Mouse (Mus musculus) liver, embryonic 15.5 days (tissue): ENCODE results near the gene Kctd17. TPM values are rescaled to one million over a fixed set of nuclear protein-coding genes. Genes with fewer than 3 reads are reported as not detected.

ENCODE experiments used
- ATAC-seq: fragments of 200-750 bp; cut with Nextera tagmentation; 2 replicates; pipeline ENCODE4 v1.8.0; 2017; ENCODE audit warnings: moderate number of reproducible peaks, mild to moderate bottlenecking, moderate library complexity; ENCODE audit not compliant: insufficient read depth
- H3K27ac ChIP-seq: fragments of 300-500 bp; sonication (generic); replicated peaks from 2 replicates; pipeline ENCODE4 v1.5.1; 2015; ENCODE audit warnings: mild to moderate bottlenecking, inconsistent platforms
- H3K27me3 ChIP-seq: fragments of 300-500 bp; sonication (generic); 2 replicates; pipeline ENCODE4 v1.6.1; 2015; ENCODE audit warnings: mild to moderate bottlenecking, inconsistent platforms
- H3K36me3 ChIP-seq: fragments of 300-500 bp; sonication (generic); replicated peaks from 2 replicates; pipeline ENCODE4 v1.6.1; 2015; ENCODE audit warnings: moderate library complexity, mild to moderate bottlenecking, inconsistent platforms
- H3K4me1 ChIP-seq: fragments of 300-500 bp; sonication (generic); replicated peaks from 2 replicates; pipeline ENCODE4 v1.6.1; 2015; ENCODE audit warnings: inconsistent platforms
- H3K4me2 ChIP-seq: fragments of 300-500 bp; sonication (generic); 2 replicates; pipeline ENCODE4 v1.6.1; 2015; ENCODE audit warnings: moderate library complexity, mild to moderate bottlenecking, inconsistent platforms
- H3K4me3 ChIP-seq: fragments of 300-500 bp; sonication (generic); replicated peaks from 2 replicates; pipeline ENCODE4 v1.5.1; 2015; ENCODE audit warnings: mild to moderate bottlenecking, inconsistent platforms
- H3K9ac ChIP-seq: fragments of 300-500 bp; sonication (generic); 2 replicates; pipeline ENCODE4 v1.6.1; 2015; ENCODE audit warnings: moderate library complexity, mild to moderate bottlenecking, inconsistent platforms
- H3K9me3 ChIP-seq: fragments of 300-500 bp; sonication (generic); replicated peaks from 2 replicates; pipeline ENCODE4 v1.6.1; 2016; ENCODE audit warnings: inconsistent platforms
- WGBS: fragments of 180-500 bp; shearing (Covaris S2); methylation state at CpG from one replicate; pipeline ENCODE4 v1.1.7; 2015; ENCODE audit warnings: mixed read lengths; ENCODE audit not compliant: insufficient replicate concordance; 5-methylcytosine and 5-hydroxymethylcytosine counted together
- polyA plus RNA-seq: library from polyadenylated mRNA; unstranded; fragments of >200 nt; fragmentation: Nextera tagmentation; extraction: Ambion mirVana; gene quantifications from 2 replicates; pipeline ENCODE4 v1.2.1, GENCODE M21; 2015

Kctd17 gene
- polyA plus RNA-seq, 1 experiment from 2014 or later, result 4.5 TPM

DNA sequence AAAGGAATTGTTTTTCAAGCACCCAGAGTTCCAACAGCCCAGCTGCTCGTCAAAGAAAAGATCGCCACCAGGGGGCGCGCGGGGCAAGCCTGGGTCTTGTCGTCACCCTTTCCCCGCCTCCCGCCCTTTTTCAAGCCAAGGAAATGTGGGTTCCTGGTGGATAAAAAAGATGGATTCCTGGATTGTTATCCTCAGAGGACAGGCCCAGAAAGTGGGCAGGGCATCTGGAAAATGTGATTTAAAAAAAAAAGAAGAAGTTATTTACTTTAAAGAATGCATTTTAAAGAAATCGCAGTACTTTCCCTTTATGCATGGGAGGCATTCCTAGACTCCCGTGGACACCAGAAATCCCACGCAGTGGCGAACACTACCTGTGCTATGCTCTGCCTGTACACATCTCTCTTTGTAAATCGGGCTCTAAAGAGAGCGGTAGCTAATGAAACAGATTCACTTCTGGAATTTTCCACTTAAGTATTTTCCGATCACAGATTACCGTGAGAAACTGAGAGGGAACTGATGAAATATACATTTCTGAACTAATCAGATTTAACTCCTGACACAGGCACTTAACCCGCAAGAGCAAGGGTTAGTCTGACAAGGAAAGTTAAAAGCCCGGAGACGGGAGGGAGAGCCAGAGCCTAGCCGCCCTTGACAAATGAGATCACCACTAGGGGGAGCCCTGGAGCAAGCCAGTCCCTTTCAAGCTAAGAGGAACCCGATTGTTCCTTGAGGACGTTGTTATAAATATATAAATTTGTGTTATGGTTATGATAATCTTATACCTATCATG is 19.6 kb downstream of the Kctd17 start:
- peak overlapping the region; percentile 85 for H3K4me2 ChIP-seq
- no peaks in the 10 kb centered on the region for H3K9me3 ChIP-seq
- peak overlapping the region; percentile 67 for H3K27ac ChIP-seq
- under 1% methylated on average over 22 of the region's 22 CpGs for WGBS
- peaks cover 36% of the 10 kb centered on the region for H3K4me1 ChIP-seq
- peak overlapping the region; percentile 58 for H3K9ac ChIP-seq
- ATAC-seq, result peak; percentile 40; the same call in 1 of the 2 replicates
- H3K4me3 ChIP-seq, result peak overlapping the region; percentile 55
- no peaks in the 10 kb centered on the region for H3K27me3 ChIP-seq
- H3K36me3 ChIP-seq, result 0 out of 2 replicates have a peak, but pooled peaks cover 2% of the 10 kb centered on the region

DNA sequence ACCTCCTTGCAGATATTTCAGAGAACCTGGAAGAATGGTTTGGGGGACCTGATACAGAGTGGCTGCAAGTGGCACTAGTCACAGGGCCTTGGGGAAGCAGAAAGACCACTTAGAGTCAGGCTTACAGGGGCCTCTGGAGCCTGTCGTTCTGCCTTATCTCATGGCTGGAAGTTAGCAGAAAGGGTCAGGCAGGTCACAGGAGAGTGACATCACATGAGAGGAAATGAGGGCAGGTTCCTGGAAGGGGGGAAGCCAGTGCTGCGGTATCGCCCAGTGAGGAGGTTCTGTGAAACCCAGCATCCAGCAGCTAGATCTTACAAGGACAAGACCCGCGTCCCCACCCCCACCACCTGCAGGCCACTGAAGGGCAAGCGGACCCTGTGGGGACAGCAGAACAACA is 20.8 kb downstream of the Kctd17 start:
- H3K27ac ChIP-seq, result peak overlapping the region; percentile 0; the same call in 1 of the 2 replicates
- peak; percentile 7; the same call in 1 of the 2 replicates for ATAC-seq
- H3K4me1 ChIP-seq, result peaks cover 36% of the 10 kb centered on the region
- H3K36me3 ChIP-seq, result 0 out of 2 replicates have a peak, but pooled peaks cover 7% of the 10 kb centered on the region
- H3K4me2 ChIP-seq, result no peak overlapping the region
- no peak overlapping the region for H3K4me3 ChIP-seq
- peak overlapping the region; percentile 38; the same call in 1 of the 2 replicates for H3K9ac ChIP-seq
- no peaks in the 10 kb centered on the region for H3K9me3 ChIP-seq
- WGBS, result 37% methylated on average over 6 of the region's 6 CpGs
- H3K27me3 ChIP-seq, result no peaks in the 10 kb centered on the region

DNA sequence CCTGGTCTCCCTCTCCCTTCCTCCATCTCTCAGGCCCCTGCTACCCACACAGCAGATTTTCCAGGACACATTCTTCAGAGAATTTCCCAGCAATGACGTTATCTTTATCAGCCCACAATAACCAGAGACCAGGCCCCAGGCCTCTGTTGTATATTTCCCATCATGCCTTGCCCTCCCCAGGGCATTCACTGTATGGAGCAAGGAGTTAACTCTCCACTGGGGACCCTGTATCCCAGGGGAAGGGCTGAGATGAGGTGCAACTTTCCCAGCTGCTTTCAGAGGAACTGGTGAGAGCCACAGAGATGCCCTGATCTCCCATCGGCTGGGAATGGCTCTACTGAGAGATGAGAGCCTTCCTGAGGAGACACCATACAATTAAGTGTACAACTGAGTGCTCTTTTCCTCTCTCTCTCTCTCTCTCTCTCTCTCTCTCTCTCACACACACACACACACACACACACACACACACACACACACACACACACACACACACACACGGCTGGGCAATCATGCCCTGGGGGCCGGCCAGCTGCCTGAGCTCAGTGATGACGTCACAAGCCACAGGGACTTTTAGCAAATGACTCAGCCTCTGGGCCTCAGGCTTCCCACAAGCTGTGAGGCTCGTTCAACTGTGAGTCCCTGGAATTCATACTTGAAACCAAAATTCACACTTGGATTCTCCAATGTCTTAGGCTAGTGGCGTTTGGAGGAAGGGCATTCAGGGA is 21.5 kb downstream of the Kctd17 start:
- no peak for ATAC-seq
- no peak overlapping the region for H3K9ac ChIP-seq
- H3K27ac ChIP-seq, result peak overlapping the region; percentile 15; the same call in 1 of the 2 replicates
- H3K9me3 ChIP-seq, result no peaks in the 10 kb centered on the region
- peaks cover 36% of the 10 kb centered on the region for H3K4me1 ChIP-seq
- whole genome bisulfite sequencing, result 21% methylated on average over 7 of the region's 7 CpGs
- no peaks in the 10 kb centered on the region for H3K27me3 ChIP-seq
- H3K36me3 ChIP-seq, result 0 out of 2 replicates have a peak, but pooled peaks cover 8% of the 10 kb centered on the region
- H3K4me2 ChIP-seq, result 0 out of 2 replicates have a peak overlapping the region, but pooled peaks have one; percentile 18
- H3K4me3 ChIP-seq, result no peak overlapping the region

DNA sequence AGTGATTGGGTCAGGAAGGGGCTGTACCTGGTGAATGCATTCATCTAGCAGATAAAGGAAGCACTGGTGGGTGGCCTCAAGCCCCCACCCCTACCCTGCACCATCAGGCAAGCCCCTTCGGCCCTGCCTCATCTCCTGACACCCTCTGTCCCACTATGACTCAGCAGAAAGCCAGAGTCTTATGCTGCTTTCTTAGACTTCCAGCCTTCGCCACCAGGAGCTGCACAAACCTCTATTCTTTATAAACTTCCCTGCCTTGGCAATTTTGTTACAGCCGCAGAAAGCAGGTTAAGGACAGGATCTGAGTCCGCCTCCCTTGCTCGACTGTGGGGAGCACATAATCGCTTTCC is 22.0 kb downstream of the Kctd17 start:
- WGBS, result 62% methylated on average over 6 of the region's 6 CpGs
- Histone ChIP-seq H3K4me2 (0 out of 2 replicates have a peak overlapping the region, but pooled peaks have one; percentile 18), H3K9me3 (no peaks in the 10 kb centered on the region), H3K4me1 (peaks cover 36% of the 10 kb centered on the region), H3K4me3 (no peak overlapping the region), H3K36me3 (0 out of 2 replicates have a peak, but pooled peaks cover 8% of the 10 kb centered on the region), H3K27me3 (no peaks in the 10 kb centered on the region), H3K9ac (no peak overlapping the region), H3K27ac (0 out of 2 replicates have a peak overlapping the region, but pooled peaks have one; percentile 15)
- no peak for ATAC-seq

- 0 out of 2 replicates have a peak, but pooled peaks cover 8% of the 10 kb centered on the region for H3K36me3 ChIP-seq
Measured at GRCm38 (mm10) chr15:78451201-78451600, 22.8 kb downstream of the Kctd17 start.

GRCm38 (mm10) chr15:78452929-78453328 is 24.6 kb downstream of the Kctd17 start:
- no peak overlapping the region for H3K4me2 ChIP-seq
- no peak overlapping the region for H3K4me3 ChIP-seq
- no peaks in the 10 kb centered on the region for H3K27me3 ChIP-seq
- no peak for ATAC-seq
- H3K27ac ChIP-seq, result no peak overlapping the region
- H3K9ac ChIP-seq, result no peak overlapping the region
- no peaks in the 10 kb centered on the region for H3K9me3 ChIP-seq
- WGBS, result 67% methylated on average over 3 of the region's 3 CpGs
- 0 out of 2 replicates have a peak, but pooled peaks cover 8% of the 10 kb centered on the region for H3K36me3 ChIP-seq
- H3K4me1 ChIP-seq, result peaks cover 34% of the 10 kb centered on the region

More at GRCm38 (mm10) chr15:78451201-78451600, 22.8 kb downstream of the Kctd17 start:
- Histone ChIP-seq H3K9ac (no peak overlapping the region), H3K4me3 (no peak overlapping the region), H3K4me2 (no peak overlapping the region), H3K27ac (no peak overlapping the region), H3K4me1 (peaks cover 36% of the 10 kb centered on the region), H3K9me3 (no peaks in the 10 kb centered on the region), H3K27me3 (no peaks in the 10 kb centered on the region)
- 54% methylated on average over 2 of the region's 2 CpGs for WGBS
- ATAC-seq, result no peak

- Histone ChIP-seq H3K27ac (no peak overlapping the region), H3K9ac (no peak overlapping the region), H3K4me3 (no peak overlapping the region), H3K36me3 (0 out of 2 replicates have a peak, but pooled peaks cover 8% of the 10 kb centered on the region), H3K4me2 (no peak overlapping the region), H3K9me3 (no peaks in the 10 kb centered on the region), H3K27me3 (no peaks in the 10 kb centered on the region), H3K4me1 (peaks cover 12% of the 10 kb centered on the region)
- no peak for ATAC-seq
- 27% methylated on average over 4 of the region's 4 CpGs for WGBS
Measured at GRCm38 (mm10) chr15:78455168-78455567, 26.8 kb downstream of the Kctd17 start.

GRCm38 (mm10) chr15:78456051-78456450 is 27.7 kb downstream of the Kctd17 start:
- peaks cover 6% of the 10 kb centered on the region; the same call in 1 of the 2 replicates for H3K4me1 ChIP-seq
- no peak for ATAC-seq
- no peaks in the 10 kb centered on the region for H3K9me3 ChIP-seq
- H3K9ac ChIP-seq, result no peak overlapping the region
- H3K4me2 ChIP-seq, result no peak overlapping the region
- H3K27ac ChIP-seq, result no peak overlapping the region
- H3K27me3 ChIP-seq, result no peaks in the 10 kb centered on the region
- WGBS, result 52% methylated on average over 7 of the region's 7 CpGs
- H3K4me3 ChIP-seq, result no peak overlapping the region
- H3K36me3 ChIP-seq, result 0 out of 2 replicates have a peak, but pooled peaks cover 8% of the 10 kb centered on the region

GRCm38 (mm10) chr15:78457193-78457592 is 28.8 kb downstream of the Kctd17 start:
- WGBS, result 55% methylated on average over 10 of the region's 10 CpGs
- Histone ChIP-seq H3K9me3 (no peaks in the 10 kb centered on the region), H3K27me3 (no peaks in the 10 kb centered on the region), H3K4me3 (no peak overlapping the region), H3K27ac (no peak overlapping the region), H3K9ac (no peak overlapping the region), H3K36me3 (0 out of 2 replicates have a peak, but pooled peaks cover 8% of the 10 kb centered on the region), H3K4me2 (no peak overlapping the region), H3K4me1 (no peaks in the 10 kb centered on the region)
- no peak for ATAC-seq

GRCm38 (mm10) chr15:78462981-78463380 is 34.6 kb downstream of the Kctd17 start:
- 30% methylated on average over 2 of the region's 2 CpGs for WGBS
- H3K36me3 ChIP-seq, result no peaks in the 10 kb centered on the region
- no peaks in the 10 kb centered on the region for H3K27me3 ChIP-seq
- H3K27ac ChIP-seq, result no peak overlapping the region
- H3K9me3 ChIP-seq, result no peaks in the 10 kb centered on the region
- H3K4me1 ChIP-seq, result 0 out of 2 replicates have a peak, but pooled peaks cover 3% of the 10 kb centered on the region
- no peak overlapping the region for H3K4me3 ChIP-seq
- H3K4me2 ChIP-seq, result no peak overlapping the region
- ATAC-seq, result no peak
- no peak overlapping the region for H3K9ac ChIP-seq

GRCm38 (mm10) chr15:78466809-78467208 is 38.4 kb downstream of the Kctd17 start:
- Histone ChIP-seq H3K27me3 (no peaks in the 10 kb centered on the region), H3K4me1 (peaks cover 16% of the 10 kb centered on the region; the same call in 1 of the 2 replicates), H3K4me3 (no peak overlapping the region), H3K27ac (no peak overlapping the region), H3K9ac (no peak overlapping the region), H3K4me2 (peak overlapping the region; percentile 42), H3K9me3 (no peaks in the 10 kb centered on the region), H3K36me3 (no peaks in the 10 kb centered on the region)
- WGBS, result 22% methylated on average over 6 of the region's 6 CpGs
- no peak for ATAC-seq
